Mouse (Mus musculus): ENCODE data around the gene Hoxd3. TPM values are rescaled to one million over a fixed set of nuclear protein-coding genes. Genes with fewer than 3 reads are reported as not detected.
A peak's percentile ranks its signal among the peaks of the same experiment; 100 is the strongest.

The Hoxd3 gene
- polyA plus RNA-seq, 1 experiment, result 0.09 TPM

GRCm38 (mm10) chr2:74691995-74692807 lies 19.5 kb upstream of the Hoxd3 start:
- DNase-seq, result no peak

GRCm38 (mm10) chr2:74692808-74693431 lies 18.8 kb upstream of the Hoxd3 start:
- no peaks in the 10 kb centered on the region for H3K4me1 ChIP-seq (ENCODE audit: control insufficient read depth, insufficient read depth, low read length)
- TF ChIP-seq POLR2A (IDR thresholded peaks at IDR 0.05; ENCODE audit: borderline replicate concordance, extremely low read depth, low read depth, low read length), result no peak
- TF ChIP-seq CTCF (IDR thresholded peaks at IDR 0.05; ENCODE audit: insufficient read depth, low read length), result no peak
- whole genome bisulfite sequencing, result 3% methylated on average over 20 of the region's 20 CpGs
- DNase-seq, result no peak
- no peak overlapping the region for H3K4me3 ChIP-seq (replicated peaks; ENCODE audit: extremely low read depth, low read depth, low read length)

More at GRCm38 (mm10) chr2:74691995-74692807, 19.5 kb upstream of the Hoxd3 start:
- TF ChIP-seq CTCF (IDR thresholded peaks at IDR 0.05; ENCODE audit: insufficient read depth, low read length), result no peak
- TF ChIP-seq POLR2A (IDR thresholded peaks at IDR 0.05; ENCODE audit: borderline replicate concordance, extremely low read depth, low read depth, low read length), result no peak
- WGBS, result 5% methylated on average over 35 of the region's 35 CpGs
- no peaks in the 10 kb centered on the region for H3K4me1 ChIP-seq (ENCODE audit: control insufficient read depth, insufficient read depth, low read length)
- no peak overlapping the region for H3K4me3 ChIP-seq (replicated peaks; ENCODE audit: extremely low read depth, low read depth, low read length)

- Histone ChIP-seq H3K4me3 (replicated peaks; ENCODE audit: extremely low read depth, low read depth, low read length) (no peak overlapping the region), H3K4me1 (ENCODE audit: control insufficient read depth, insufficient read depth, low read length) (peaks cover 4% of the 10 kb centered on the region; the same call in 1 of the 2 replicates)
- WGBS, result 15% methylated on average over 4 of the region's 4 CpGs
- TF ChIP-seq CTCF (IDR thresholded peaks at IDR 0.05; ENCODE audit: insufficient read depth, low read length) (no peak), POLR2A (IDR thresholded peaks at IDR 0.05; ENCODE audit: borderline replicate concordance, extremely low read depth, low read depth, low read length) (no peak)
- no peak for DNase-seq
Measured at GRCm38 (mm10) chr2:74693432-74693827, 18.3 kb upstream of the Hoxd3 start.

- 0 out of 2 replicates have a peak, but pooled peaks have one; percentile 13 for TF ChIP-seq CTCF (IDR thresholded peaks at IDR 0.05; ENCODE audit: insufficient read depth, low read length)
- no peak for TF ChIP-seq POLR2A (IDR thresholded peaks at IDR 0.05; ENCODE audit: borderline replicate concordance, extremely low read depth, low read depth, low read length)
- DNase-seq, result no peak
- WGBS, result 4% methylated on average over 16 of the region's 16 CpGs
- Histone ChIP-seq H3K4me3 (replicated peaks; ENCODE audit: extremely low read depth, low read depth, low read length) (no peak overlapping the region), H3K4me1 (ENCODE audit: control insufficient read depth, insufficient read depth, low read length) (peaks cover 4% of the 10 kb centered on the region; the same call in 1 of the 2 replicates)
Measured at GRCm38 (mm10) chr2:74694066-74694465, 17.7 kb upstream of the Hoxd3 start.

GRCm38 (mm10) chr2:74695383-74695782 lies 16.3 kb upstream of the Hoxd3 start:
- Histone ChIP-seq H3K4me1 (ENCODE audit: control insufficient read depth, insufficient read depth, low read length) (peaks cover 4% of the 10 kb centered on the region; the same call in 1 of the 2 replicates), H3K4me3 (replicated peaks; ENCODE audit: extremely low read depth, low read depth, low read length) (no peak overlapping the region)
- 8% methylated on average over 1 of the region's 1 CpGs for WGBS
- no peak for TF ChIP-seq POLR2A (IDR thresholded peaks at IDR 0.05; ENCODE audit: borderline replicate concordance, extremely low read depth, low read depth, low read length)
- TF ChIP-seq CTCF (IDR thresholded peaks at IDR 0.05; ENCODE audit: insufficient read depth, low read length), result no peak
- no peak for DNase-seq

- 8% methylated on average over 7 of the region's 7 CpGs for WGBS
- H3K4me3 ChIP-seq (replicated peaks; ENCODE audit: extremely low read depth, low read depth, low read length), result no peak overlapping the region
- H3K4me1 ChIP-seq (ENCODE audit: control insufficient read depth, insufficient read depth, low read length), result peaks cover 4% of the 10 kb centered on the region; the same call in 1 of the 2 replicates
- TF ChIP-seq POLR2A (IDR thresholded peaks at IDR 0.05; ENCODE audit: borderline replicate concordance, extremely low read depth, low read depth, low read length), result no peak
- TF ChIP-seq CTCF (IDR thresholded peaks at IDR 0.05; ENCODE audit: insufficient read depth, low read length), result no peak
- DNase-seq, result no peak
Measured at GRCm38 (mm10) chr2:74695813-74696430, 15.8 kb upstream of the Hoxd3 start.

- H3K4me1 ChIP-seq (ENCODE audit: control insufficient read depth, insufficient read depth, low read length), result peaks cover 4% of the 10 kb centered on the region; the same call in 1 of the 2 replicates
- DNase-seq, result no peak
- TF ChIP-seq CTCF (IDR thresholded peaks at IDR 0.05; ENCODE audit: insufficient read depth, low read length), result no peak
- no peak for TF ChIP-seq POLR2A (IDR thresholded peaks at IDR 0.05; ENCODE audit: borderline replicate concordance, extremely low read depth, low read depth, low read length)
- 5% methylated on average over 34 of the region's 34 CpGs for WGBS
- no peak overlapping the region for H3K4me3 ChIP-seq (replicated peaks; ENCODE audit: extremely low read depth, low read depth, low read length)
Measured at GRCm38 (mm10) chr2:74696442-74697335, 15.0 kb upstream of the Hoxd3 start.

GRCm38 (mm10) chr2:74697567-74698121 lies 14.1 kb upstream of the Hoxd3 start, which contains the start of gene Hoxd9:
Hoxd9 (plus strand) TSS chr2:74697727.
- Histone ChIP-seq H3K4me3 (replicated peaks; ENCODE audit: extremely low read depth, low read depth, low read length) (no peak within 1 kb of the TSS), H3K4me1 (ENCODE audit: control insufficient read depth, insufficient read depth, low read length) (peaks cover 4% of the 10 kb centered on the region; the same call in 1 of the 2 replicates)
- WGBS, result 3% methylated on average over 43 of the region's 43 CpGs
- TF ChIP-seq CTCF (IDR thresholded peaks at IDR 0.05; ENCODE audit: insufficient read depth, low read length) (no peak), POLR2A (IDR thresholded peaks at IDR 0.05; ENCODE audit: borderline replicate concordance, extremely low read depth, low read depth, low read length) (no peak)
- no peak for DNase-seq

Measured in lung, adult 2 months (tissue).